15 mouse cellular contexts compared by ENCODE assay signal in genomic region chr9:14623928-14624327, GRCm38 (mm10). TPM values are rescaled to one million over a fixed set of nuclear protein-coding genes. Genes with fewer than 3 reads are reported as not detected.
"Had no signal": no experiment of that assay in that cellular context is flagged by ENCODE, and none has a peak within 500 bp of the region (broad histone marks: within the 10 kb centered on the region; RNA-seq: fewer than 3 reads in every experiment).

No protein-coding gene starts in this region.

- H3K27ac ChIP-seq: kidney, postnatal 0 days; layer of hippocampus, adult 2 months; liver, embryonic 14.5 days had no signal

- H3K9ac ChIP-seq: liver, embryonic 14.5 days; liver, postnatal 0 days had no signal

- H3K4me3 ChIP-seq: layer of hippocampus, adult 2 months had no signal

- DNase-seq: kidney, adult 2 months; kidney, postnatal 25 days; layer of hippocampus, adult 9-11 months; liver, postnatal 0 days; midbrain, embryonic 14.5 days; thymus, adult 18-20 months; thymus, postnatal 36 days had no signal

- ATAC-seq: intestine, postnatal 0 days; liver, postnatal 0 days had no signal

- H3K4me2 ChIP-seq: liver, embryonic 11.5 days; midbrain, embryonic 11.5 days had no signal

RNA-seq across cellular contexts. Expression of gene Amotl1, which starts 20.9 kb away (rescaled TPM):
- total RNA-seq: megakaryocyte progenitor cell, adult 5-6 weeks; megakaryocyte-erythroid progenitor cell, adult 5-6 weeks had no signal
